Mouse (Mus musculus): Measurements from ENCODE around the gene Spin2g.
"Not testable (repeated sequence)": the region's sequence is repeated elsewhere in the genome, so short reads cannot be mapped to it uniquely, and the experiment has no call there.

Gene Spin2g

GRCm38 (mm10) chrX:34238633-34239032 is at the start of gene Spin2g:
Gene Spin2g, minus strand, starts transcription at chrX:34238733.
- not testable (repeated sequence) for ATAC-seq (ENCODE audit: low TSS enrichment)

Measured in frontal cortex, adult (tissue).